Mouse (Mus musculus): Measurements from ENCODE around the gene Aph1b. TPM values are rescaled to one million over a fixed set of nuclear protein-coding genes. Genes with fewer than 3 reads are reported as not detected.

Aph1b gene
- polyA plus RNA-seq, 1 experiment from 2014 or later = 32.0 TPM

- Histone ChIP-seq H3K9me3 (ENCODE audit: control insufficient read depth, low read length) (no peaks in the 10 kb centered on the region), H3K4me1 (ENCODE audit: control insufficient read depth, insufficient read depth, low read length) (no peaks in the 10 kb centered on the region), H3K4me2 (ENCODE audit: low read length) (no peak overlapping the region), H3K27ac (replicated peaks; ENCODE audit: low read depth, low read length) (no peak overlapping the region), H3K27me3 (ENCODE audit: control insufficient read depth, insufficient read depth, low read length) (no peaks in the 10 kb centered on the region), H3K36me3 (ENCODE audit: control insufficient read depth, insufficient read depth, low read length) (no peaks in the 10 kb centered on the region), H3K9ac (replicated peaks; ENCODE audit: low read length) (no peak overlapping the region), H3K4me3 (replicated peaks; ENCODE audit: low read depth, low read length) (no peak overlapping the region)
- WGBS = 94% methylated on average over 1 of the region's 1 CpGs
- ATAC-seq (ENCODE audit: low FRiP score, low TSS enrichment) (no peak), DNase-seq (no peak)
Observed at GRCm38 (mm10) chr9:66768721-66769120, 26.6 kb downstream of the Aph1b start.

DNA sequence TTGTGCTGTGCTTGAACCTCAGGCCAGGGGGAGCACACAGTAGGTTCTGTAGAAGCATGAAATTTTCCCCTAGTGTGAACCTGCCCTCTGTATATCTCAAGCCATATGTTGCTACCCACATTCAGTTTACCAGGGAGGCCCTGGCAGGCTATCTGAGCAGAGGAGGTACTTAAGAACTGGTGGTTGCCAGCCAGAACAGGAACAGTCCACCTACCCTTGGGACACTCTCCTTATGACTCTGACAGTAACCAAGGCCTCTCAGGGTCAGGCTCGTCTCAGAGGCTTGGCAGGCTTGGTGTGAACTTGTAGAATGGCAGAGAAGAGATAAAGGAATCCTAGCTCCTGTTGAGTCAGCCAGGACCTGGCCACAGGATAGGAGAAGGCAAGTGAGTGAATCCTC, 34.3 kb downstream of the Aph1b start:
- WGBS = 81% methylated on average over 1 of the region's 1 CpGs
- no peak for DNase-seq

DNA sequence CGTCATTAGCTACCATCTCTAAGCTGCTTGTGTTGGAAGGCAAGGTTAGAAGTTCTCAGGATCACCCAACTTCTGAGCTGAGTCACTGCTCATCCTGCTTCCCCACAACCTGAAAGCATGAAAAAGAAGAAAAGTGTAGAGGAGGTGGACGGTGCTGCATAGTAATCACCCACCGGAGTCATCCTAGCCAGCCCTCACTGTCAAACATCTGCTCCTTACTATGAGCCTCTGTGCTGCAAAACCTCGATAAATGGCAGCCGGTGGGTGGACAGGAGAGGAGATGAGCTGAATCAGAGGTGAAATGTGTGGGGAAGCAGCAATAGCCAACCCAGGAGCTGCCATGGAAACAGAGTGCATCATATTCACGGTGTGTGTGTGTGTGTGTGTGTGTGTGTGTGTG, 42.4 kb downstream of the Aph1b start:
- H3K27me3 ChIP-seq (ENCODE audit: control insufficient read depth, insufficient read depth, low read length) = no peaks in the 10 kb centered on the region
- H3K4me3 ChIP-seq (replicated peaks; ENCODE audit: low read depth, low read length) = no peak overlapping the region
- ATAC-seq (ENCODE audit: low FRiP score, low TSS enrichment) (no peak), DNase-seq (no peak)
- 74% methylated on average over 6 of the region's 6 CpGs for WGBS
- no peaks in the 10 kb centered on the region for H3K4me1 ChIP-seq (ENCODE audit: control insufficient read depth, insufficient read depth, low read length)
- no peaks in the 10 kb centered on the region for H3K36me3 ChIP-seq (ENCODE audit: control insufficient read depth, insufficient read depth, low read length)
- no peak overlapping the region for H3K27ac ChIP-seq (replicated peaks; ENCODE audit: low read depth, low read length)
- no peaks in the 10 kb centered on the region for H3K9me3 ChIP-seq (ENCODE audit: control insufficient read depth, low read length)
- H3K4me2 ChIP-seq (ENCODE audit: low read length) = no peak overlapping the region
- H3K9ac ChIP-seq (replicated peaks; ENCODE audit: low read length) = no peak overlapping the region

More for the DNA sequence above, 34.3 kb downstream of the Aph1b start:
- Histone ChIP-seq H3K27ac (replicated peaks; ENCODE audit: low read depth, low read length) (no peak overlapping the region), H3K9me3 (ENCODE audit: control insufficient read depth, low read length) (no peaks in the 10 kb centered on the region), H3K4me3 (replicated peaks; ENCODE audit: low read depth, low read length) (no peak overlapping the region), H3K4me2 (ENCODE audit: low read length) (no peak overlapping the region), H3K9ac (replicated peaks; ENCODE audit: low read length) (no peak overlapping the region), H3K36me3 (ENCODE audit: control insufficient read depth, insufficient read depth, low read length) (no peaks in the 10 kb centered on the region), H3K4me1 (ENCODE audit: control insufficient read depth, insufficient read depth, low read length) (no peaks in the 10 kb centered on the region), H3K27me3 (ENCODE audit: control insufficient read depth, insufficient read depth, low read length) (no peaks in the 10 kb centered on the region)
- ATAC-seq (ENCODE audit: low FRiP score, low TSS enrichment) = no peak

DNA sequence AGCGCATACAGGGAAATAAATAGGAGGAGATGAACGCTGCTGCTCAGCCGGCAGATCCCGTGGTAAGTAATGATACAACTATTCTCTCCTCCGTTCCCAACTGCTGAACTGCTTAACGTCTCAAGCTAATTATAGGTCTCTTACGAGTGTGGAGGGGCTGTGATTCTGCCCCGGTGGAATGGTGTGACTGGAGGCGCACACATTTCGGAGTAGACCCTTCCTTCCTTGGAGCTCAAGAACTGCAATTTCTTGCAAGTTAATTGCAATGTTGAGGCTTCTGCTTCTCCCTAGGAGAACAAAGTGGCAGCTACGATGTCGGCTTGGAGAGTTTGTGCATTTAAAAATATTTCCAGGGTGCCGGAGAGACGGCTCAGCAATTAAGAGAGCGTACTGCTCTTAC, 46.9 kb downstream of the Aph1b start:
- ATAC-seq (ENCODE audit: low FRiP score, low TSS enrichment) (no peak), DNase-seq (no peak)
- Histone ChIP-seq H3K4me2 (ENCODE audit: low read length) (no peak overlapping the region), H3K4me1 (ENCODE audit: control insufficient read depth, insufficient read depth, low read length) (no peaks in the 10 kb centered on the region), H3K27ac (replicated peaks; ENCODE audit: low read depth, low read length) (no peak overlapping the region), H3K36me3 (ENCODE audit: control insufficient read depth, insufficient read depth, low read length) (no peaks in the 10 kb centered on the region), H3K27me3 (ENCODE audit: control insufficient read depth, insufficient read depth, low read length) (no peaks in the 10 kb centered on the region), H3K9me3 (ENCODE audit: control insufficient read depth, low read length) (no peaks in the 10 kb centered on the region), H3K4me3 (replicated peaks; ENCODE audit: low read depth, low read length) (no peak overlapping the region), H3K9ac (replicated peaks; ENCODE audit: low read length) (no peak overlapping the region)
- 89% methylated on average over 15 of the region's 15 CpGs for WGBS

GRCm38 (mm10) chr9:66744531-66744930, 50.8 kb downstream of the Aph1b start:
- Histone ChIP-seq H3K9ac (replicated peaks; ENCODE audit: low read length) (no peak overlapping the region), H3K4me1 (ENCODE audit: control insufficient read depth, insufficient read depth, low read length) (no peaks in the 10 kb centered on the region), H3K4me2 (ENCODE audit: low read length) (no peak overlapping the region), H3K4me3 (replicated peaks; ENCODE audit: low read depth, low read length) (no peak overlapping the region), H3K27me3 (ENCODE audit: control insufficient read depth, insufficient read depth, low read length) (no peaks in the 10 kb centered on the region), H3K27ac (replicated peaks; ENCODE audit: low read depth, low read length) (no peak overlapping the region), H3K9me3 (ENCODE audit: control insufficient read depth, low read length) (no peaks in the 10 kb centered on the region), H3K36me3 (ENCODE audit: control insufficient read depth, insufficient read depth, low read length) (no peaks in the 10 kb centered on the region)
- WGBS = 82% methylated on average over 2 of the region's 2 CpGs
- ATAC-seq (ENCODE audit: low FRiP score, low TSS enrichment) (no peak), DNase-seq (no peak)

- H3K4me3 ChIP-seq (replicated peaks; ENCODE audit: low read depth, low read length) = no peak overlapping the region
- no peaks in the 10 kb centered on the region for H3K4me1 ChIP-seq (ENCODE audit: control insufficient read depth, insufficient read depth, low read length)
- whole genome bisulfite sequencing = 87% methylated on average over 7 of the region's 7 CpGs
- no peaks in the 10 kb centered on the region for H3K9me3 ChIP-seq (ENCODE audit: control insufficient read depth, low read length)
- no peaks in the 10 kb centered on the region for H3K27me3 ChIP-seq (ENCODE audit: control insufficient read depth, insufficient read depth, low read length)
- no peaks in the 10 kb centered on the region for H3K36me3 ChIP-seq (ENCODE audit: control insufficient read depth, insufficient read depth, low read length)
- H3K4me2 ChIP-seq (ENCODE audit: low read length) = no peak overlapping the region
- no peak overlapping the region for H3K9ac ChIP-seq (replicated peaks; ENCODE audit: low read length)
- DNase-seq (no peak), ATAC-seq (ENCODE audit: low FRiP score, low TSS enrichment) (no peak)
- no peak overlapping the region for H3K27ac ChIP-seq (replicated peaks; ENCODE audit: low read depth, low read length)
Observed at GRCm38 (mm10) chr9:66739516-66739915, 55.8 kb downstream of the Aph1b start.

GRCm38 (mm10) chr9:66736551-66736950, 58.7 kb downstream of the Aph1b start:
- H3K27ac ChIP-seq (replicated peaks; ENCODE audit: low read depth, low read length) = no peak overlapping the region

DNA sequence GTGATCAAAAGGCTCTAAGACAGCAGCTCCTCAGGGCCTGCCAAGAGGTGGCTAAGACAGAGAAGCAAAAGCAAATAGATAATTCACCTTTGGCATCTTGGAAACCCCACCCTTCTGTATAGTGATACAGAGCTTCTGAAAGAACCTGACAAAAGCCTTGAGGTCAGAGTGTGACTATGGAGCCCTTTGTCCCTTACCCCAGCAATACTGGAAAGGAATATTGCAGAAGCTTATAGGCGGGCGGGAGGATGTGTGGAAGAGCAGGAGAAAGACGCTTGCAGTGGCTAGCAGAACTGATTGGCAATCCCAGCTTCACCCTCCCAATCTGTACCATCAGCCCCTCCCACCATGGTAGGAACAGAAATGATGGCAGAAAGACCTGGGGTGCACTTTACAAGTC, 59.3 kb downstream of the Aph1b start:
- Histone ChIP-seq H3K9ac (replicated peaks; ENCODE audit: low read length) (no peak overlapping the region), H3K36me3 (ENCODE audit: control insufficient read depth, insufficient read depth, low read length) (no peaks in the 10 kb centered on the region), H3K4me3 (replicated peaks; ENCODE audit: low read depth, low read length) (no peak overlapping the region), H3K27me3 (ENCODE audit: control insufficient read depth, insufficient read depth, low read length) (no peaks in the 10 kb centered on the region), H3K9me3 (ENCODE audit: control insufficient read depth, low read length) (no peaks in the 10 kb centered on the region), H3K4me1 (ENCODE audit: control insufficient read depth, insufficient read depth, low read length) (no peaks in the 10 kb centered on the region), H3K27ac (replicated peaks; ENCODE audit: low read depth, low read length) (no peak overlapping the region), H3K4me2 (ENCODE audit: low read length) (no peak overlapping the region)
- DNase-seq (no peak), ATAC-seq (ENCODE audit: low FRiP score, low TSS enrichment) (no peak)
- WGBS = 86% methylated on average over 3 of the region's 3 CpGs

More at GRCm38 (mm10) chr9:66736551-66736950, 58.7 kb downstream of the Aph1b start:
- Histone ChIP-seq H3K27me3 (ENCODE audit: control insufficient read depth, insufficient read depth, low read length) (no peaks in the 10 kb centered on the region), H3K4me2 (ENCODE audit: low read length) (no peak overlapping the region), H3K36me3 (ENCODE audit: control insufficient read depth, insufficient read depth, low read length) (no peaks in the 10 kb centered on the region), H3K4me1 (ENCODE audit: control insufficient read depth, insufficient read depth, low read length) (no peaks in the 10 kb centered on the region), H3K4me3 (replicated peaks; ENCODE audit: low read depth, low read length) (no peak overlapping the region), H3K9me3 (ENCODE audit: control insufficient read depth, low read length) (no peaks in the 10 kb centered on the region), H3K9ac (replicated peaks; ENCODE audit: low read length) (no peak overlapping the region)
- WGBS = 95% methylated on average over 2 of the region's 2 CpGs
- ATAC-seq (ENCODE audit: low FRiP score, low TSS enrichment) (no peak), DNase-seq (no peak)

GRCm38 (mm10) chr9:66735122-66735521, 60.2 kb downstream of the Aph1b start:
- Histone ChIP-seq H3K4me2 (ENCODE audit: low read length) (no peak overlapping the region), H3K4me1 (ENCODE audit: control insufficient read depth, insufficient read depth, low read length) (no peaks in the 10 kb centered on the region), H3K4me3 (replicated peaks; ENCODE audit: low read depth, low read length) (no peak overlapping the region), H3K36me3 (ENCODE audit: control insufficient read depth, insufficient read depth, low read length) (no peaks in the 10 kb centered on the region), H3K27me3 (ENCODE audit: control insufficient read depth, insufficient read depth, low read length) (no peaks in the 10 kb centered on the region), H3K9ac (replicated peaks; ENCODE audit: low read length) (no peak overlapping the region), H3K27ac (replicated peaks; ENCODE audit: low read depth, low read length) (no peak overlapping the region), H3K9me3 (ENCODE audit: control insufficient read depth, low read length) (no peaks in the 10 kb centered on the region)
- no peak for DNase-seq
- 94% methylated on average over 2 of the region's 2 CpGs for WGBS
- no peak for ATAC-seq (ENCODE audit: low FRiP score, low TSS enrichment)

Measured in midbrain, embryonic 14.5 days (tissue).